Mouse (Mus musculus) midbrain, embryonic 13.5 days (tissue): ENCODE data around the gene Mpv17l2. TPM values are rescaled to one million over a fixed set of nuclear protein-coding genes. Genes with fewer than 3 reads are reported as not detected.

Experiments
- ATAC-seq: fragments of 200-750 bp; cut with Nextera tagmentation; 2 replicates; pipeline ENCODE4 v1.8.0; 2017; ENCODE audit warnings: mild to moderate bottlenecking, moderate TSS enrichment, moderate library complexity
- H3K27ac ChIP-seq: fragments of 300-500 bp; sonication (generic); 2 replicates; pipeline ENCODE4 v1.5.1; 2015; ENCODE audit warnings: inconsistent platforms, mild to moderate bottlenecking, moderate library complexity
- H3K27me3 ChIP-seq: fragments of 300-500 bp; sonication (generic); 2 replicates; pipeline ENCODE4 v1.6.1; 2015; ENCODE audit warnings: mild to moderate bottlenecking, inconsistent platforms
- H3K36me3 ChIP-seq: fragments of 300-500 bp; sonication (generic); 2 replicates; pipeline ENCODE4 v1.6.1; 2015; ENCODE audit warnings: mild to moderate bottlenecking, inconsistent platforms
- H3K4me1 ChIP-seq: fragments of 300-500 bp; sonication (generic); replicated peaks from 2 replicates; pipeline ENCODE4 v1.6.1; 2015; ENCODE audit warnings: inconsistent platforms
- H3K4me2 ChIP-seq: fragments of 300-500 bp; sonication (generic); replicated peaks from 2 replicates; pipeline ENCODE4 v1.6.1; 2015; ENCODE audit warnings: moderate library complexity, mild to moderate bottlenecking, inconsistent platforms
- H3K4me3 ChIP-seq: fragments of 300-500 bp; sonication (generic); replicated peaks from 2 replicates; pipeline ENCODE4 v1.5.1; 2015; ENCODE audit warnings: mild to moderate bottlenecking, inconsistent platforms
- H3K9ac ChIP-seq: fragments of 300-500 bp; sonication (generic); replicated peaks from 2 replicates; pipeline ENCODE4 v1.6.1; 2015; ENCODE audit warnings: mild to moderate bottlenecking, inconsistent platforms
- H3K9me3 ChIP-seq: fragments of 300-500 bp; sonication (generic); 2 replicates; pipeline ENCODE4 v1.6.1; 2016; ENCODE audit warnings: mild to moderate bottlenecking, inconsistent platforms
- WGBS: fragments of 180-500 bp; shearing (Covaris S2); methylation state at CpG from one replicate; pipeline ENCODE4 v1.1.7; 2015; 5-methylcytosine and 5-hydroxymethylcytosine counted together
- polyA plus RNA-seq: library from polyadenylated mRNA; unstranded; fragments of >200 nt; fragmentation: Nextera tagmentation; extraction: Ambion mirVana; gene quantifications from 2 replicates; pipeline ENCODE4 v1.2.1, GENCODE M21; 2015

Gene Mpv17l2
- polyA plus RNA-seq, result 36.2 and 38.4 TPM in 2 replicates

DNA sequence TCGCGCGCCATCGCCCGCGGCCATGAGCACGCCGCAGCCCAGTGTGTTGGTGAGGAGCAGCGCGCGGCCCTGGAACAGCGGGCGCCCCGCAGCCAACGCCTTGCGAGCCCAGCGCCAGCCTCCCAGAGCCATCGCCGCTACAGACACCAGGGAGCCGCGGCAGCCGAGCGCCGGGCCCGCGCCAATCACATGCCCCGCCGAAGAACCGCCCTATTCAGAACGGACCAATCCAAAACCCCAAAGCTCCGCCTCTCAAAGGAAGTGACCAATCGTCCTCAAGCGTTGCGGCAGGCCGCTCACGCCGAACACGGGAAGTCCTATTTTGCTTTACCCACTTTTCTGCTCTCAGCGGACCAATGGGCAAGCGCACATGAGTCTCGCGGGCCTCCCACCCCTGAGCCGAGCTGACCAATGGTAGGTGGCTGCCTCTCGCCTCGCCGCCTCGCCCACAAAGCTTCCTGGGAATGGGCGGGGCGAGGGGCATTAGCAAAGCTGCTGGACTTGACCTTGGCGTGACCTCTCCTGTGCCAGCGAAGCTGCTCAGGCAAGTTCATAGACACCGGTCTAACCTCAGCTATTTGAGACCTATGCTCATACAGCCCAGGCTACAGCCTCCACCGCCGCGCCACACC lies at the start of gene Mpv17l2:
Gene Mpv17l2, minus strand, starts transcription at position 172 of the 632 bp plus-strand sequence.
- Histone ChIP-seq H3K4me1 (peaks cover 45% of the 10 kb centered on the region), H3K36me3 (peaks cover 35% of the 10 kb centered on the region), H3K27ac (peak within 1 kb of the TSS; percentile 80), H3K9me3 (no peaks in the 10 kb centered on the region), H3K4me2 (peak within 1 kb of the TSS; percentile 99), H3K9ac (peak within 1 kb of the TSS; percentile 88), H3K27me3 (peaks cover 3% of the 10 kb centered on the region; the same call in 1 of the 2 replicates), H3K4me3 (peak within 1 kb of the TSS; percentile 73)
- ATAC-seq, result peak; percentile 96
- WGBS, result under 1% methylated on average over 55 of the region's 55 CpGs

DNA sequence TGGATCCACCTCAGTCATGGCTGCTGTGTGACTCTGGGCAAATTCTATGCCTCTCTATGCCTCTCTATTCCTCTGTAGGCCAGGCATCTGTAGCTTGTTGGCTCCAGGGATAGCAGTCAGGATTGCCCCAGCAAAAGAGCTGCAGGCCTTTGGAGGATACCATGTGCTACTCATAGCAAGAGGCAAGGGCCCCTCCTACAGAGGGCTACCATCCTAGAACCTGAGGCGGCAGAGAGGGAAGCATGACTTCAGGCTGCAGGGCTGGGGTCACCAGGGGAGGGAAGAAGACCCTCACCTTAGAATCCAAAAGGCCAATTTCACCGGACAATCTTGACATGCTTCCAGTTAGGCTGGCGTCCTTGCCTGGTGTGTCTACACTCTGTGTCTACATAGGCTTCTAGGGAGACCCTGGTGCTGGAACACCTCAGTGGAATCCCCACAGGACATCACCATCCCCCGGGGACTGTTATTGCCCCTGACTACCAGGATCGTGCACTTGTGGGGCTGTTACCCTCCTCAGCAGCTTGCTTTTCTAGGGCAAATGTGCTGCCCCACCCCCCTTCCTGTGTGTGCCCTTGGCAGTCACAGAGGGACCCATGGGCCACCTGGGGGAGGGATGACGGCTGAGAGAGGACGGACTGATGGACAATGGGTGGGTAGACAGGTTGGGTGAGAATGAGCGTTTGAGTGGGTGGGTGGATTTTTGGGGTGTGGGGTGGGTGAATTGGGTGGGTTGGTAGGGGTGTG lies 48.4 kb upstream of the Mpv17l2 start:
- Histone ChIP-seq H3K4me1 (peaks cover 8% of the 10 kb centered on the region), H3K4me3 (no peak overlapping the region), H3K4me2 (no peak overlapping the region), H3K36me3 (no peaks in the 10 kb centered on the region), H3K9me3 (no peaks in the 10 kb centered on the region), H3K9ac (no peak overlapping the region), H3K27ac (no peak overlapping the region), H3K27me3 (peaks cover 34% of the 10 kb centered on the region)
- WGBS, result 86% methylated on average over 8 of the region's 8 CpGs
- ATAC-seq, result no peak

DNA sequence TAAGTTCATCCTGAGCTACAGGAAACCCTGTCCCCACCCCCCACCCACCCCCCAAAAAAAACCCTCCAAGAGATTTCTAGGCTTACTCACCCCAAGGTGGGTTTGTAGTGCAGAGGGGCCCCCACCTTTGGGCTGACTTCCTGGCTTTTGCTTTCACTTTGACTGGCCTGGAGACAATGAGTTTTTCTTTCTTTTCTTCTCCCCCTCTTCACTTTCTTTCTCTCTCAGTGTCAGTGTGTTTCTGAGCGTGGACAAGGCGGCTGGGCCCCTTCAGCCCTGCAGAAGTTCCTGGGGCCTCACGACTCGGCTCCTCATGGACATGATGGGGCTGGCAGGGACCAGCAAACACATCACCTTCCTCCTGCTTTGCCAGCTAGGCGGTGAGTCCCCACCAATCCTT lies 47.5 kb upstream of the Mpv17l2 start, which contains the start of gene Il12rb1:
Gene Il12rb1, plus strand, starts transcription at position 211 of the 400 bp plus-strand sequence.
- Histone ChIP-seq H3K4me1 (peaks cover 14% of the 10 kb centered on the region), H3K27me3 (peaks cover 41% of the 10 kb centered on the region), H3K4me2 (no peak within 1 kb of the TSS), H3K36me3 (no peaks in the 10 kb centered on the region), H3K9ac (no peak within 1 kb of the TSS), H3K4me3 (no peak within 1 kb of the TSS), H3K9me3 (no peaks in the 10 kb centered on the region), H3K27ac (no peak within 1 kb of the TSS)
- no peak for ATAC-seq
- 59% methylated on average over 5 of the region's 5 CpGs for WGBS

DNA sequence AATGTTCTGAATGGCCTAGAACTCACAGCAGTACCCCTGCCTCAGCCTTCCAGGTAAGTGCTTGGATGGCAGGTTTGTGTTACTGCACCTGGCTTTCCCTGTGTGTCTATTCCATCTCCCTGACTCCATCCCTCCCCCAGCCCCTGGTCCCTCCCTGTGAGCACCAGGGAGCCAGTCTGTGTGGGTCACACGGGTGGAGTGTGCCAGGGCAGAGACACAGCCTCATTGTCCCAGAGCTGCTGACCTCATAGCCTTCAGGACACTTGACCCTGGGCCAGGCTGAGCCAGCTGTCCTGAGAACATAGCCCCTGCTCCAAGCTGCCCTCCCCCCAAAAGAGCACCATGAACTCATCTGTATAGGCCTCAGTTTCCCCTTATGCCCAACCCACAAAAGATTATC lies 46.6 kb upstream of the Mpv17l2 start:
- H3K27me3 ChIP-seq, result peaks cover 49% of the 10 kb centered on the region
- no peak for ATAC-seq

DNA sequence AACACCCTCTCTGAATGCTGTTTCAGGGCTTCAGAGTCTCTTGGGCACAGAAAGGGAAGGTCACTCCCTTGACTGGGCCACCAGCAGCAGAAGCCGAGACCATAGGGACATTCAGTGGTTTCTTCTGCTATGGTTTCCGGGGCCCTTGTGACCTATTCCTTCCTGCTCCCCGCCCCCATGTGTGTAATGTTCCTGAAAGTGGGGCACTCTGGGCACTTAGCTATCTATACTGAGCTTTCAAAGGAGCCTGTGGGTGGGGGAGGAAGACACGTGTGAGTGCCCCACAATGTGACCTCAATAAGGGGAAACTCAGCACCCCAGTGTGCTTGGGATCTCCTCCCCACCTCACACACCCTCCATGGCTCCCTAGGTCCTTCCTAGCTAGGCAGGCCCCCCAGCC lies 45.8 kb upstream of the Mpv17l2 start:
- 86% methylated on average over 4 of the region's 4 CpGs for WGBS
- H3K4me1 ChIP-seq, result peaks cover 14% of the 10 kb centered on the region
- H3K36me3 ChIP-seq, result no peaks in the 10 kb centered on the region
- no peak overlapping the region for H3K27ac ChIP-seq
- no peak overlapping the region for H3K4me2 ChIP-seq
- no peak overlapping the region for H3K9ac ChIP-seq
- H3K9me3 ChIP-seq, result no peaks in the 10 kb centered on the region
- ATAC-seq, result no peak
- H3K27me3 ChIP-seq, result peaks cover 52% of the 10 kb centered on the region
- H3K4me3 ChIP-seq, result no peak overlapping the region

More for the DNA sequence above, 46.6 kb upstream of the Mpv17l2 start:
- no peak overlapping the region for H3K27ac ChIP-seq
- H3K9ac ChIP-seq, result no peak overlapping the region
- WGBS, result 61% methylated on average over 1 of the region's 1 CpGs
- no peak overlapping the region for H3K4me3 ChIP-seq
- no peaks in the 10 kb centered on the region for H3K9me3 ChIP-seq
- no peaks in the 10 kb centered on the region for H3K36me3 ChIP-seq
- no peak overlapping the region for H3K4me2 ChIP-seq
- peaks cover 14% of the 10 kb centered on the region for H3K4me1 ChIP-seq

DNA sequence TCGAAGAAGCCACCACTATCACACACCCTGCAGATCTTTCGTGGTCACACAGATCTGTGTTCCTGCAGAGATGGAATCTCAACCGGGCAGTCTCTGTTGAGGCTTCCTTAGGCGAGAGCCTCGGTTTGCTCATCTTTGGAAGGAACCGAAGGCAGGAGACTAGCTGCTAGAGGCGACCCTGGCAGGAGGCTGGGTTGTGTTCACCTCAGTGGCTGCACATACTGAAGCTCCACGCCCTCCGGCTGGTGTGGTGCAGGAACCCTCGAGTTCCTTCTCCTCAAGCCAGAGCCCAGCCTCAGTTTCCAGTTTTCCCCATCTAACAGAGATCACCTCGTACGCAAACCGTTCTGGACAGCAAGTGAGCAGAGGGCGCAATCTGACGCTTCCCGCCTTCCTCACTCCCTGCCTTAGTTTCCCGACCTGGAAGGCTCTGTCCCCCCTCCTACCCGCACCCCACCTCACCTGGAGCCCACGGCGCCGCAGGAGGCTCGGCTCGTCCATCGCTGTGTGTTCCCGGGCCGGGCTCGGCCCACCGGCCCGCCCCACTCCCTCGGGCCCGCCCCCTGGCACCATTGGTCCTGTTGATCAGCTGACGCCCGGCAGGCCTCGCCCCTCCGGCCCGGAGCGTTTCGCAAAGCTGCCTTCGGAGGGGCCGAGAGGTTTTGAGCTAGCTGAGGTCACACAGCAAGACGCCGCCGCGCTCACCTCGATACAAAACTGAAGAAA lies 43.9 kb upstream of the Mpv17l2 start, which contains the start of gene Mast3:
Gene Mast3, minus strand, starts transcription at position 574 of the 726 bp plus-strand sequence.
- ATAC-seq, result peak; percentile 89
- H3K27me3 ChIP-seq, result peaks cover 66% of the 10 kb centered on the region
- no peaks in the 10 kb centered on the region for H3K9me3 ChIP-seq
- WGBS, result under 1% methylated on average over 45 of the region's 45 CpGs
- no peaks in the 10 kb centered on the region for H3K36me3 ChIP-seq
- H3K9ac ChIP-seq, result peak within 1 kb of the TSS; percentile 63
- peak within 1 kb of the TSS; percentile 73 for H3K4me2 ChIP-seq
- no peak within 1 kb of the TSS for H3K27ac ChIP-seq
- H3K4me1 ChIP-seq, result peaks cover 19% of the 10 kb centered on the region
- peak within 1 kb of the TSS; percentile 49 for H3K4me3 ChIP-seq

DNA sequence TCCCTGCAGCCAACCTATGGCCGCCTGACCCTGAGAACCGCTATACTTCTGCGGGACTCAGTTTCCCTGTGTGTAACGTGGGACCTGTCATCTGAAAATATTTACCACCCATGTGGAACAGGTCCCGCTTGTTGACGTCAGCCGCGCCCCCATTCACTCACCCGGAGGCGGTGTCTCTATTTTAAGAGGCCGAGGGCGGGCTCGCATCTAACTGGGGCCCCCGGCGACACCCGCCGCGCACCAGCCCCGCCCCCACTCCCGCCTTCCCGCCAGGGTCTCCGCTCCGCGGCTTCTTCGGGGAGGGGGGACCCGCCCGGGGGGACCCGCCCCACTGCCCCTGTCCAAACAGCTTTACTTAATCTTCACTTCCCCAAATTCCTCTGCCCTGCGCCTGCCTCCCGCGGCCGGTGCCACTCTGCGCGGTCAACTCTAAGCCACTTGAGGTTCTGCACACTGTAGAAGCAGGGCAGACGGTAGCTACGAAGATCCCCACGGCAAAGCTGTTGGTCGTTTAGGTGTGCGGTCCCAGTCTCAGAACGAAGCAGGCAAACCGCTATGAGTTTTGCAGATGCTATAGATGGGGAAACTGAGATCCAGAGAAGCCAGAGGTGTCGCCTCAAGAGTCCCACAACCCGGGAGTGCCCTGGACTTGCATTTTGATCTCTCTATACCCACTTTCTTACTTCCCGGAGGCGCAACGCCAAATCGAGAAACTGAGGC lies 43.2 kb upstream of the Mpv17l2 start:
- Histone ChIP-seq H3K27ac (no peak overlapping the region), H3K9ac (peak overlapping the region; percentile 63; the same call in 1 of the 2 replicates), H3K36me3 (no peaks in the 10 kb centered on the region), H3K4me1 (peaks cover 19% of the 10 kb centered on the region), H3K4me3 (peak overlapping the region; percentile 49), H3K4me2 (peak overlapping the region; percentile 73), H3K27me3 (peaks cover 74% of the 10 kb centered on the region), H3K9me3 (no peaks in the 10 kb centered on the region)
- no peak; the same call in 1 of the 2 replicates for ATAC-seq
- WGBS, result 2% methylated on average over 42 of the region's 47 CpGs

DNA sequence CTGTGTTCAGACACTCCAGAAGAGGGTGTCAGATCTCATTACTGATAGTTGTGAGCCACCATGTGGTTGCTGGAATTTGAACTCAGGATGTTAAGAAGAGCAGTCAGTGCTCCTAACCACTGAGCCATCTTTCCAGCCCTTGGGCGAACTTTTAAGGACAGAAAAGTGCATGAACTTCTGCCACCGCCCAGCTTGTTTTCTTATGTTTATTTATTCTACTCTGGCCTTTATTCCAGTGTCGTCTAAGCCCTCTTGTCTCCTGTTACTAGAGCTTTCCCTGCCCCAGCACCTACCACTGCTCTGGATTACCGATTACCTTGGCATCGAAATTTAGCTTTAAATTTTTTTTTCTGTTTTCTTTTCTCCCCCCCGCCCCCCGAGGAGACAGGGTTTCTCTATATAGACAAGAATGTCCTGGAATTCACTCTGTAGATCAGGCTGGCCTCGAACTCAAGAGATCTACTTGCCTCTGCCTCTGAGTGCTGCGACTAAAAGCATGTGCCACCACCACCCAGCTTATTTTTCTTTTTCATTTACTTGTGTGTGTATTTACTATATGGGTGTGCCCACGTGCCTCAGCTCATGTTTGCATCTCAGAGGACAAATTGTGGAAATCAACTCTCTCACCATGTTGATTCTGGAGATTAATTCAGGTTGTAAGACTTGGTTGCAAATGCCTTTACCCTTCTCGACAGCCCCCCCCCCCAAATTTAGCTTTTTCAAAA lies 42.2 kb upstream of the Mpv17l2 start:
- no peaks in the 10 kb centered on the region for H3K36me3 ChIP-seq
- H3K4me3 ChIP-seq, result no peak overlapping the region
- no peak overlapping the region for H3K4me2 ChIP-seq
- H3K9ac ChIP-seq, result no peak overlapping the region
- no peaks in the 10 kb centered on the region for H3K9me3 ChIP-seq
- peaks cover 83% of the 10 kb centered on the region for H3K27me3 ChIP-seq
- peaks cover 26% of the 10 kb centered on the region for H3K4me1 ChIP-seq
- WGBS, result 70% methylated on average over 11 of the region's 11 CpGs
- H3K27ac ChIP-seq, result no peak overlapping the region
- ATAC-seq, result no peak

DNA sequence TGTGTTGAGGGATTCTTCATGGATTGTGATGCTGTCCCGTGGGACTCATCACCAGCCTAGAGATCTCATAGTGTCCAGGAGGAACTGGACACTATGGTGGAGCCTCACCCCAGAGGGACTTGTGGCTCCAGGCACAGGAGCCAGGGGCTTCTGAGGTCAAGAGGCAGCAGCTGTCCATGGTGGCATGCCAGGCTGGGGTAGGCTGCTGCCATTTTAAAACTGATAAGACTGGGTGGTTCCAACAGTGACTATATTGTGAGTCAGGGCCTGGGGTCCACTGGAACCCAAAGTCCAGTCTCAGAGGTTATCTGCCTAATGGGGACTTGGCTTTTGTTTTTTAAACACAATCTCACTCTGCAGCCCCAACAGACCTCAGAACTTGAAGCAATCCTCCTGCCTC lies 41.1 kb upstream of the Mpv17l2 start:
- H3K9ac ChIP-seq, result no peak overlapping the region
- H3K4me2 ChIP-seq, result no peak overlapping the region
- 79% methylated on average over 1 of the region's 1 CpGs for WGBS
- H3K27ac ChIP-seq, result no peak overlapping the region
- no peak for ATAC-seq
- no peaks in the 10 kb centered on the region for H3K36me3 ChIP-seq
- H3K9me3 ChIP-seq, result no peaks in the 10 kb centered on the region
- peaks cover 35% of the 10 kb centered on the region for H3K4me1 ChIP-seq
- no peak overlapping the region for H3K4me3 ChIP-seq
- peaks cover 82% of the 10 kb centered on the region for H3K27me3 ChIP-seq

DNA sequence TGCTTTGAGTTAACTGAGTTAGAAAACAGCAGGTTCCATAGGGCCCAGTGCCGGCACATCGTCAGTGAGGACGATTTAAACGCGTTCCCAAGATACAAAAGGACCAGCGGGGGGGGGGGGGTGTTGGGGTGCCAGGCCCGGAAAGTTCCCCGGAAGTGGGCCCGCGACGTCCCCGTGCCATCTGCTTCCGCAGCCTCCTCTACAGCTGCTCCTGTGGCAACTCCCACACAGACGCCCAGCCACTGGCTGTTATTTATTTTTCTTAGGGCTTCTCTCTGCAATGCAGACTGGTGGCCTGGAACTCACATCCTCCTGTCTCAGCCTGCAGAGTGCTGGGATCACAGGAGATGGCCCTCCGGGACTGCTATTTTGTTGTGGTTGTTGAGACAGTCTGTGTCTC lies 40.4 kb upstream of the Mpv17l2 start:
- Histone ChIP-seq H3K9me3 (no peaks in the 10 kb centered on the region), H3K36me3 (no peaks in the 10 kb centered on the region), H3K27me3 (peaks cover 78% of the 10 kb centered on the region), H3K4me1 (peaks cover 41% of the 10 kb centered on the region), H3K4me3 (no peak overlapping the region), H3K27ac (no peak overlapping the region), H3K4me2 (no peak overlapping the region), H3K9ac (no peak overlapping the region)
- 42% methylated on average over 15 of the region's 15 CpGs for WGBS
- ATAC-seq, result no peak

DNA sequence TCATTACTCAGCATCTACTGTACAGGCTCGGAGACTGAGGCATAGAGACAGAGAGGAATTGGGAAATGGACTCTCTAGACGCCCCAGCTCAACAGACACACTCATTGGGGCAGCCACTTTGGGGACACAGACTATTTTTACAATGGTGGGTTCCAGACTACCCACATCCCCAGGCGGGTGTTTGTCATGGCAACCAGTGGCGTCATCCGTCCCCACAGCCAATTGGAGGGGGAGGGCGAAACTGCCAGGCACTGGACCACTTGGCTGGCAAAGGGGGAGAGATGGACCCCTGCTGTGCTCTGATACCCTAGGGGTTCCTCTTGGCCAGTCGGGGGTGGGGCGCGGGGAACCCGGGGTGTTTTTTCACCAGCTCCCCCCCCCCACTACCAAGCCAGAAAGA lies 39.9 kb upstream of the Mpv17l2 start:
- no peak for ATAC-seq
- Histone ChIP-seq H3K36me3 (no peaks in the 10 kb centered on the region), H3K9me3 (no peaks in the 10 kb centered on the region), H3K4me2 (no peak overlapping the region), H3K4me3 (no peak overlapping the region), H3K9ac (no peak overlapping the region), H3K4me1 (peaks cover 43% of the 10 kb centered on the region), H3K27me3 (peaks cover 78% of the 10 kb centered on the region), H3K27ac (no peak overlapping the region)
- 53% methylated on average over 10 of the region's 10 CpGs for WGBS
